In the genomic region with DNA sequence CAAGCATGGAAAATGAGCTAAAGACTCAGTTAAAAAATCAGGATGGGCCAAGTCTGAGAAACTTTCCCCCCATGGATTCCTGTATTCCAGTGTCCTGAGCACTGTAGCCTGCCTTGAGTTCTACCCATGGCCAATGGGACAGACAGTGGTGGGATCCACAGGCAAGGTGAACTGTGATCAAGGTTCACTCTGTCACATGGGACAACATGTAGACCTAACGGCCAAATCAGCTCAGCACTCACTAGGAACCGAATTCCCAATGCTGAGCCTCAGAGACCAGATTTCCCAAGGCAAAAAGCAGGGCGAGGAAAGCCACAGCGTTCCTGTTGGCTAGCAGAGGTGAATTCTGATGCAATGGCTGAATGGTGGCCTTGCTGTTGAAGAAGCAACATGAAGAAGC, we compare ENCODE assay signal across 15 mouse cellular contexts.
"Had no signal": no experiment of that assay in that cellular context is flagged by ENCODE, and none has a peak within 500 bp of the region (broad histone marks: within the 10 kb centered on the region; RNA-seq: fewer than 3 reads in every experiment).

No protein-coding gene starts in this region.

- H3K36me3 ChIP-seq: midbrain, embryonic 10.5 days had no signal

- DNase-seq: layer of hippocampus, adult 9-11 months; layer of hippocampus, postnatal 36 days; liver, embryonic 13.5 days; lung, postnatal 4 days; retina, postnatal 1 day; right cerebral cortex, postnatal 4 days; spleen, adult 18-20 months; thymus, adult 18-20 months; thymus, postnatal 14 days had no signal

- H3K4me3 ChIP-seq: limb, embryonic 12.5 days; liver, embryonic 13.5 days; midbrain, embryonic 10.5 days; midbrain, embryonic 15.5 days; neural tube, embryonic 13.5 days had no signal

- H3K9me3 ChIP-seq: limb, embryonic 12.5 days; liver, embryonic 13.5 days; midbrain, embryonic 10.5 days; midbrain, embryonic 15.5 days; neural tube, embryonic 13.5 days had no signal

- H3K4me2 ChIP-seq: limb, embryonic 12.5 days; liver, embryonic 13.5 days; lung, embryonic 14.5 days; midbrain, embryonic 15.5 days; neural tube, embryonic 13.5 days had no signal

- H3K4me1 ChIP-seq: limb, embryonic 12.5 days; midbrain, embryonic 10.5 days; midbrain, embryonic 15.5 days; neural tube, embryonic 13.5 days had no signal

- ATAC-seq: midbrain, embryonic 15.5 days had no signal

- H3K9ac ChIP-seq: limb, embryonic 12.5 days; liver, embryonic 13.5 days; lung, embryonic 14.5 days; midbrain, embryonic 15.5 days; neural tube, embryonic 13.5 days had no signal

- H3K27me3 ChIP-seq: limb, embryonic 12.5 days; liver, embryonic 13.5 days; midbrain, embryonic 15.5 days; neural tube, embryonic 13.5 days had no signal

- H3K27ac ChIP-seq: kidney, postnatal 0 days; limb, embryonic 12.5 days; liver, embryonic 13.5 days; midbrain, embryonic 10.5 days; midbrain, embryonic 15.5 days; neural tube, embryonic 13.5 days had no signal
